Mouse (Mus musculus) kidney, adult 2 months (tissue): ENCODE measurements at regions not wholly inside any gene's neighbourhood (a gene's known extent, or its start where the extent isn't known, plus 50 kb on each side); places are given as distances from the start of the nearest gene placed in this dataset.

Experiments used
- DNase-seq: peaks from one replicate; pipeline ENCODE4 v3.0.0; 2021
- H3K27ac ChIP-seq: fragments of 200-500 bp; 2 replicates; pipeline ENCODE4 v1.5.1; 2012; ENCODE audit warnings: low read depth, low read length, control low read depth, inconsistent platforms; ENCODE audit not compliant: insufficient read depth
- H3K27me3 ChIP-seq: fragments of 200-500 bp; replicated peaks from 2 replicates; pipeline ENCODE4 v1.6.1; 2012; ENCODE audit warnings: mild to moderate bottlenecking, moderate library complexity, low read length, inconsistent platforms; ENCODE audit not compliant: control insufficient read depth, insufficient read depth
- H3K36me3 ChIP-seq: fragments of 200-500 bp; 2 replicates; pipeline ENCODE4 v1.6.1; 2012; ENCODE audit warnings: mild to moderate bottlenecking, moderate library complexity, low read length, inconsistent platforms; ENCODE audit not compliant: control insufficient read depth, insufficient read depth
- H3K4me1 ChIP-seq: fragments of 200-500 bp; 2 replicates; pipeline ENCODE4 v1.6.1; 2011; ENCODE audit warnings: low read length; ENCODE audit not compliant: control insufficient read depth, insufficient read depth
- H3K4me3 ChIP-seq: fragments of 200-500 bp; 2 replicates; pipeline ENCODE4 v1.5.1; 2011; ENCODE audit warnings: mild to moderate bottlenecking, low read depth, low read length, control low read depth; ENCODE audit not compliant: insufficient read depth
- CTCF ChIP-seq: fragments of 200-500 bp; conservative IDR thresholded peaks from 2 replicates; pipeline ENCODE4 v1.5.1; 2011; ENCODE audit warnings: low read depth, mild to moderate bottlenecking, control low read depth, low read length, moderate library complexity, mixed read lengths; ENCODE audit not compliant: insufficient read depth, insufficient read length
- POLR2A ChIP-seq: fragments of 200-500 bp; IDR thresholded peaks from one replicate; pipeline ENCODE4 v1.6.1; 2011; ENCODE audit warnings: low read depth, low read length, control low read depth
- WGBS: fragments of 180-500 bp; shearing (Covaris S2); methylation state at CpG from one replicate; pipeline ENCODE4 v1.1.7; 2018; 5-methylcytosine and 5-hydroxymethylcytosine counted together

DNA sequence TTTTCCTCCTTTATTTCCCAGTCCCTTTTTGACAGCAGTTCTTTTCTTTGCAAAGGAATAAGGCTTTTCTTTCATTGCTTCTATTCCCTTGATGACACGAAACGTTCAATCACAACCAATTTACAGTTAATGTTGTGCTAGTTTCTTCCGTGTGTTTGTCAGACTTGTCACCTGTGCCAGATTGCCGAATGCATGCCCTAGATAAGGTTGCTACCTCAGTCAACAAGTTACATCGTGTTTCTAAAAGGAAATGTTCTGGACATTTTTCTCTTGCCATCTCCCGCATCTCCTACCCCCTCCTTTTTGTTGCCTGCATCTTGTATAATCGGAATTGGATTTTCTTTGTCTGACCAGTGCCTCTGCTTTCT is 435.7 kb downstream of the Klf5 start:
- Histone ChIP-seq H3K27ac (no peak overlapping the region), H3K4me3 (no peak overlapping the region), H3K27me3 (no peaks in the 10 kb centered on the region), H3K4me1 (no peaks in the 10 kb centered on the region), H3K36me3 (no peaks in the 10 kb centered on the region)
- no peak for TF ChIP-seq CTCF
- TF ChIP-seq POLR2A: no peak
- no peak for DNase-seq
- 90% methylated on average over 7 of the region's 7 CpGs for WGBS

DNA sequence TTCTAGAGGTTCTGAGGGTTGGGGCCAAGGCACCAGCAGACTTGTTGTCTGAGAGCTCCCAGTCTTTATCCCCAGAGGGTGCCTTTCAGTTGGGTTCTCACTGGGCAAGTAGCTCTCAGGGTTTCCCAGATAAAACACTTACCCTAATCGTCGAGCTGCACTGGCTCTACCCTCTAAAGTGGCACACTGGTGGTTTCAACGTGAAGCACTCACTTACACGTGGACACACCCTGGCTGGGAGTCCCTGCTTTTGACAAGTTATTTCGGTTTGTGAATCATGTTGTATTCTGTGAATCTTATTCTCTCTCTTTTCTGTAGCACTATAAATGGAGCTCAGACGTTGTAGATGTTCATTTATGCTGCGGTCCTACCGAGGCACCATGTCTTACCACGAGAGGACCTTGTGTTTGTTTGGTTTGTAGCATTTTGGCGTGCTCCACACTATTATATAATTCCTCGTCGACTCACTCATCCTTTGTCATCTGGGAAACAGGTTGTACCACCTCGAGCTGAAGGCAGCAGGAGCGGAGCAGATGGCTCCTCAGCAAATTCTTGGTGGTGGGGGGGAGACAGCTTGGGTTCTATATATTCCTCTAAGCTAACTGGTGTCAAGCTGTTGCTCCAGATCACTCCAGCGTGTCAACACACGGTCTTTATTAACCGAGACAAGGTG is 445.3 kb downstream of the Klf5 start:
- no peak for DNase-seq
- no peaks in the 10 kb centered on the region for H3K27me3 ChIP-seq
- WGBS: 73% methylated on average over 17 of the region's 17 CpGs
- H3K36me3 ChIP-seq: no peaks in the 10 kb centered on the region
- H3K4me3 ChIP-seq: no peak overlapping the region
- H3K4me1 ChIP-seq: no peaks in the 10 kb centered on the region
- no peak overlapping the region for H3K27ac ChIP-seq
- TF ChIP-seq CTCF (no peak), POLR2A (no peak)

DNA sequence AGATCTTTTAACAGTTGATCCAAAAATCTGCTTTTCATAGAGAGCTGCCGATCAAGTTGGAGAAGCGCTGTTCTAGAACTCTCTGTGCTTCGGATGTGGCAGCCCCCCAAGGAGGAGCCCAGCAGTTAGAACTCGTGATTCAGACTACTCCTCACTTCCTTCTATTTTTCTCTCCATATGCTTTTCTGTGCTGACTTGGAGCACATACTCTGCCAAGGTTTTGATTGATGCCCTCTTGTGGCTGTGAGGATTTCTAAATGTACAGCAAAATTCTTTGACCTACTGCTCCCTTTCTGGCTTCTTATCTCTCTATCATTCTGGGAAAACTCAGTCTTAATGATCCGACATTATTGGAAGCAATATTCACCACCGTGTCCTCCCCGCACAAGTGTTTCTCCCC is 446.7 kb downstream of the Klf5 start:
- DNase-seq: no peak
- Histone ChIP-seq H3K27ac (no peak overlapping the region), H3K36me3 (no peaks in the 10 kb centered on the region), H3K27me3 (no peaks in the 10 kb centered on the region), H3K4me1 (no peaks in the 10 kb centered on the region), H3K4me3 (no peak overlapping the region)
- 68% methylated on average over 7 of the region's 7 CpGs for WGBS
- no peak for TF ChIP-seq POLR2A
- no peak for TF ChIP-seq CTCF

DNA sequence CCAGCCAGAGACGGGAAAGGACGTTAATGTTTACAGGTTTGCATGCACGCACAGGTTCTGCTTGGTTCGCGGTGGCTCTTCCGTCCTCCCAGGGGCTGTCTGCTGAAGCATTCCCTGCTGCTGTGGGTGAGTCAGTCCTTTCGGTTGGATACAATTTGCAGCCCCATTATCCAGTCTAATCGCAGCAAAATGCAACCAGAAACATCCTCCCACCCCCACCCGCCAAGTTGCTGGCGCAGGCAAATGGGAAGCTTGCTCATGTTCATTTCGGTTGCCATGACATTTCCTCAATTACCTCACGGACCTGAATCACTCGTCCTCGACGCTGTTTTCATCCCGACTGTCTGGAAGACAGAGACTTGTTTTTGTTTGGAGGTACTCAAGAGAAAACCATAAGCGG is 449.7 kb downstream of the Klf5 start:
- no peaks in the 10 kb centered on the region for H3K4me1 ChIP-seq
- TF ChIP-seq CTCF: no peak
- TF ChIP-seq POLR2A: no peak
- H3K27me3 ChIP-seq: no peaks in the 10 kb centered on the region
- H3K4me3 ChIP-seq: no peak overlapping the region
- WGBS: 48% methylated on average over 17 of the region's 17 CpGs
- DNase-seq: no peak
- H3K27ac ChIP-seq: no peak overlapping the region
- H3K36me3 ChIP-seq: no peaks in the 10 kb centered on the region

DNA sequence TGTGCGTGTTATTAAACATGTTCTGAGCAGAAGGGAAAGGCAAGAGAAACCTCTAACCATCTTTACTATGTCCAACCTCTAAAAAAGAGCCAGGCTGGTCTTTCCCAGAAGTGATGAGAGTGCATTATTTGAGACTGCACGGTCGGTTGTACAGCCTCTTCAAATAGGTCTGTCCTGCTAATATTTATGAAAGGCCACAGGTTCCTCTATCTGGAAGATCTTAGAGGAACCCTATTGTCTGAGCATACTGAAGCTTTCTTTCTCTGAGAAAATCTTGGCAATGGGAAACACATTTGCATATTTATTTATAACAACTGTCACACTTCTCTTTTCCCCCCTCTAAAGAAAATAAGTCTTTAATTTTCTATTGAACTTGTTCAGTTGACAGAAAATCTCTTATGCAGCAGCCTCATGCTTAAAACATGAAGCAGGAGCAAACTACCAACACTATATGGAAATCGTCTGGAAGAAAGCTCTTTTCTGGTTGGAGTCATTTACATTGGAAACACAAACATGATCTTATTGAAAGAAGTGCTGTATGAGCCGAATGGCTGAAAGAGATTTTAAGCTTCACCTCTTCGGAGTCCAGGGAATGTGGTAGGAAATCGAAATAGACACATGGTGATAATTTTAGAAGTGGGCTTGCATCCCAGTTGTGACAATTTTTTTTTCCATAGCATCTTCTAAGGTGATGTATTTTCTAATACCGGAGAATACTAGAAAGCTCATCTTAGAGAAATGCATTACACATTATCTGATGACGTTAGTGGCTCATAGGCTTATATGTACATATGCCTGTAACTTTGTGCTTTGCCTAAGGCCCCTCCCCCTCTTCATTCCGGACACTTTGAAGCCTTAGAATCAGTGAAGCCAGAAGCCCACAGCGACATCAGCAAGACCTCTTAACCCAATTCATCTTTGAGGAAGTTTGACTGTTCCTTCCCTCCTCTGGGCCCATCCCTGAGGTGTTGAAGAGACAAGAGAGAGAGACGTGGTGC is 451.1 kb downstream of the Klf5 start:
- 63% methylated on average over 12 of the region's 12 CpGs for WGBS
- no peak overlapping the region for H3K4me3 ChIP-seq

DNA sequence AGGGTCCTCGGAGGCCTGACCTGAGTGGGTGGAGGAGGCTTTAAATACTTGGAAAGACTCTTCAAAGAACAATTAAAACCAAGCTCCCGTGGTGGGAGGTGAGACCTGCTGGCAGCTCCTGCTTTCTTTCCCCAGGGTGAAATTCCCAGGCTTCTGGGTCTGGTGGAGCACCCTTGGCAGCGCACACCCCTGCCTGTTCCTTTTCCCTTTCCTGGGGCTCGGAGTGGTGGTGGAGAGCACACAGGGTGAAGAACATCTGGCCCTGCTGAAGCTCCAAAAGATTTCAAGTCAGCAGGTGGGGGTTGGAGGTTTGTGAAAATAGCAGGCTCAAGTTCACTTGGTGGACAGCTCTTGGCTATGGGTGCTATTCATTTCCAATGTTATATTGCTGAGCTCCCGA is 459.6 kb downstream of the Klf5 start:
- H3K36me3 ChIP-seq: no peaks in the 10 kb centered on the region
- no peak for DNase-seq
- WGBS: 20% methylated on average over 5 of the region's 5 CpGs
- H3K27me3 ChIP-seq: no peaks in the 10 kb centered on the region
- no peak for TF ChIP-seq POLR2A
- no peak for TF ChIP-seq CTCF
- no peaks in the 10 kb centered on the region for H3K4me1 ChIP-seq
- H3K4me3 ChIP-seq: no peak overlapping the region
- H3K27ac ChIP-seq: no peak overlapping the region

More for the DNA sequence above, 451.1 kb downstream of the Klf5 start:
- no peaks in the 10 kb centered on the region for H3K27me3 ChIP-seq
- H3K4me1 ChIP-seq: no peaks in the 10 kb centered on the region
- H3K36me3 ChIP-seq: no peaks in the 10 kb centered on the region
- DNase-seq: no peak
- TF ChIP-seq POLR2A (no peak), CTCF (no peak)
- no peak overlapping the region for H3K27ac ChIP-seq

- TF ChIP-seq CTCF (no peak), POLR2A (no peak)
These were observed 464.8 kb downstream of the Klf5 start for GRCm38 (mm10) chr14:99763336-99763735.

More at GRCm38 (mm10) chr14:99763336-99763735, 464.8 kb downstream of the Klf5 start:
- DNase-seq: no peak
- Histone ChIP-seq H3K4me1 (no peaks in the 10 kb centered on the region), H3K4me3 (no peak overlapping the region), H3K27me3 (no peaks in the 10 kb centered on the region), H3K36me3 (no peaks in the 10 kb centered on the region), H3K27ac (no peak overlapping the region)
- 47% methylated on average over 3 of the region's 3 CpGs for WGBS
